Mouse (Mus musculus) spleen, adult 2 months (tissue): ENCODE measurements around the gene Icam1. TPM values are rescaled to one million over a fixed set of nuclear protein-coding genes. Genes with fewer than 3 reads are reported as not detected.

Source experiments
- DNase-seq, 2 experiments: peaks; one replicate each; pipeline versions ENCODE4 v3.0.0 to v3.0.0-alpha.2; 2012 to 2021; ENCODE audit warnings: low spot score in 2 of 2, low read depth in 1 of 2
- H3K27ac ChIP-seq: fragments of 200-500 bp; 2 replicates; pipeline ENCODE4 v1.5.1; 2012; ENCODE audit warnings: low read length, inconsistent platforms; ENCODE audit not compliant: insufficient read depth
- H3K27me3 ChIP-seq: fragments of 200-500 bp; 2 replicates; pipeline ENCODE4 v1.6.1; 2012; ENCODE audit warnings: mild to moderate bottlenecking, moderate library complexity, low read length, inconsistent platforms; ENCODE audit not compliant: control insufficient read depth, insufficient read depth
- H3K36me3 ChIP-seq: fragments of 200-500 bp; 2 replicates; pipeline ENCODE4 v1.6.1; 2012; ENCODE audit warnings: mild to moderate bottlenecking, low read length, inconsistent platforms; ENCODE audit not compliant: control insufficient read depth, insufficient read depth
- H3K4me1 ChIP-seq: fragments of 200-500 bp; 2 replicates; pipeline ENCODE4 v1.6.1; 2011; ENCODE audit warnings: inconsistent platforms; ENCODE audit not compliant: control insufficient read depth, insufficient read depth, insufficient read length
- H3K4me3 ChIP-seq: fragments of 200-500 bp; 2 replicates; pipeline ENCODE4 v1.5.1; 2011; ENCODE audit warnings: mild to moderate bottlenecking, inconsistent platforms; ENCODE audit not compliant: insufficient read depth, insufficient read length; ENCODE audit errors: extremely low read depth
- CTCF ChIP-seq: fragments of 200-500 bp; IDR thresholded peaks from 2 replicates; pipeline ENCODE4 v1.5.1; 2011; ENCODE audit warnings: mild to moderate bottlenecking, inconsistent platforms; ENCODE audit not compliant: insufficient read depth, insufficient read length, insufficient replicate concordance; ENCODE audit errors: extremely low read depth
- POLR2A ChIP-seq: fragments of 200-500 bp; IDR thresholded peaks from 2 replicates; pipeline ENCODE4 v1.6.1; 2011; ENCODE audit warnings: low read depth, low read length, inconsistent platforms
- WGBS: fragments of 180-500 bp; shearing (Covaris S2); methylation state at CpG from one replicate; pipeline ENCODE4 v1.1.7; 2018; 5-methylcytosine and 5-hydroxymethylcytosine counted together
- polyA plus RNA-seq: library from polyadenylated mRNA; depleted of rRNA; stranded (reverse); fragments of >200 nt; gene quantifications from 2 replicates; pipeline ENCODE4 v1.2.3, GENCODE M21; 2012

The Icam1 gene
- polyA plus RNA-seq, 1 experiment = 59.7 TPM

- WGBS = 60% methylated on average over 7 of the region's 7 CpGs
- Histone ChIP-seq H3K4me3 (no peak overlapping the region), H3K4me1 (peaks cover 7% of the 10 kb centered on the region), H3K27ac (no peak overlapping the region), H3K36me3 (no peaks in the 10 kb centered on the region), H3K27me3 (peaks cover 5% of the 10 kb centered on the region)
- TF ChIP-seq POLR2A (no peak), CTCF (no peak)
- DNase-seq = no peak
These were observed 36.0 kb upstream of the Icam1 start for GRCm38 (mm10) chr9:20979769-20980168.

GRCm38 (mm10) chr9:20982171-20982570 lies 33.6 kb upstream of the Icam1 start:
- Histone ChIP-seq H3K4me1 (no peaks in the 10 kb centered on the region; the same call in 1 of the 2 replicates), H3K27me3 (no peaks in the 10 kb centered on the region), H3K4me3 (no peak overlapping the region), H3K27ac (no peak overlapping the region), H3K36me3 (no peaks in the 10 kb centered on the region)
- WGBS = 83% methylated on average over 3 of the region's 3 CpGs
- no peak for DNase-seq
- TF ChIP-seq POLR2A (no peak), CTCF (no peak)

GRCm38 (mm10) chr9:20983169-20983568 lies 32.6 kb upstream of the Icam1 start:
- DNase-seq = no peak
- H3K27ac ChIP-seq = no peak overlapping the region
- H3K4me3 ChIP-seq = no peak overlapping the region
- 15% methylated on average over 5 of the region's 5 CpGs for WGBS
- no peaks in the 10 kb centered on the region; the same call in 1 of the 2 replicates for H3K4me1 ChIP-seq
- no peak for TF ChIP-seq POLR2A
- no peak for TF ChIP-seq CTCF
- H3K27me3 ChIP-seq = no peaks in the 10 kb centered on the region
- no peaks in the 10 kb centered on the region for H3K36me3 ChIP-seq

GRCm38 (mm10) chr9:20986952-20987686 lies 28.7 kb upstream of the Icam1 start:
- WGBS = 81% methylated on average over 15 of the region's 15 CpGs
- no peak overlapping the region for H3K4me3 ChIP-seq
- H3K27me3 ChIP-seq = no peaks in the 10 kb centered on the region
- no peaks in the 10 kb centered on the region for H3K4me1 ChIP-seq
- H3K27ac ChIP-seq = no peak overlapping the region
- no peak for DNase-seq
- TF ChIP-seq CTCF = no peak
- H3K36me3 ChIP-seq = no peaks in the 10 kb centered on the region

- H3K36me3 ChIP-seq = no peaks in the 10 kb centered on the region
- no peak overlapping the region for H3K4me3 ChIP-seq
- no peak for TF ChIP-seq POLR2A
- no peak for TF ChIP-seq CTCF
- H3K27me3 ChIP-seq = no peaks in the 10 kb centered on the region
- no peak for DNase-seq
- H3K4me1 ChIP-seq = no peaks in the 10 kb centered on the region
- 17% methylated on average over 7 of the region's 7 CpGs for WGBS
- H3K27ac ChIP-seq = no peak overlapping the region
These were observed 27.8 kb upstream of the Icam1 start for GRCm38 (mm10) chr9:20987953-20988352.

- DNase-seq = no peak
- no peaks in the 10 kb centered on the region for H3K36me3 ChIP-seq
- H3K4me1 ChIP-seq = no peaks in the 10 kb centered on the region
- no peak overlapping the region for H3K4me3 ChIP-seq
- TF ChIP-seq POLR2A (no peak), CTCF (no peak)
- no peak overlapping the region for H3K27ac ChIP-seq
- 43% methylated on average over 10 of the region's 10 CpGs for WGBS
- no peaks in the 10 kb centered on the region for H3K27me3 ChIP-seq
These were observed 24.9 kb upstream of the Icam1 start for GRCm38 (mm10) chr9:20990861-20991260.

- no peaks in the 10 kb centered on the region for H3K4me1 ChIP-seq
- no peaks in the 10 kb centered on the region for H3K27me3 ChIP-seq
- WGBS = 100% methylated on average over 4 of the region's 4 CpGs
- H3K4me3 ChIP-seq = no peak overlapping the region
- no peak overlapping the region for H3K27ac ChIP-seq
- no peak for TF ChIP-seq CTCF
- no peak for TF ChIP-seq POLR2A
- no peaks in the 10 kb centered on the region for H3K36me3 ChIP-seq
- DNase-seq = no peak
These were observed 24.2 kb upstream of the Icam1 start for GRCm38 (mm10) chr9:20991587-20991986.
